Mouse (Mus musculus) liver, embryonic 16.5 days (tissue): Measurements from ENCODE around the gene Cd109. TPM values are rescaled to one million over a fixed set of nuclear protein-coding genes. Genes with fewer than 3 reads are reported as not detected.

Experiments
- ATAC-seq: fragments of 200-750 bp; cut with Nextera tagmentation; 2 replicates; pipeline ENCODE4 v1.8.0; 2017; ENCODE audit warnings: low read depth, mild to moderate bottlenecking, moderate number of reproducible peaks, moderate library complexity
- H3K27ac ChIP-seq: fragments of 300-500 bp; sonication (generic); 2 replicates; pipeline ENCODE4 v1.5.1; 2014; ENCODE audit warnings: mild to moderate bottlenecking, low read length
- H3K27me3 ChIP-seq: fragments of 300-500 bp; sonication (generic); 2 replicates; pipeline ENCODE4 v1.6.1; 2014; ENCODE audit warnings: low read depth, low read length, mixed read lengths; ENCODE audit not compliant: control insufficient read depth, insufficient read depth
- H3K36me3 ChIP-seq: fragments of 300-500 bp; sonication (generic); 2 replicates; pipeline ENCODE4 v1.6.1; 2014; ENCODE audit warnings: mild to moderate bottlenecking; ENCODE audit not compliant: control insufficient read depth, insufficient read depth
- H3K4me1 ChIP-seq: fragments of 300-500 bp; sonication (generic); 2 replicates; pipeline ENCODE4 v1.6.1; 2014; ENCODE audit warnings: low read depth, low read length, mixed read lengths; ENCODE audit not compliant: control insufficient read depth
- H3K4me2 ChIP-seq: fragments of 300-500 bp; sonication (generic); 2 replicates; pipeline ENCODE4 v1.6.1; 2014; ENCODE audit warnings: low read depth, low read length, mixed read lengths
- H3K4me3 ChIP-seq: fragments of 300-500 bp; sonication (generic); 2 replicates; pipeline ENCODE4 v1.5.1; 2014; ENCODE audit warnings: low read depth, mild to moderate bottlenecking, low read length
- H3K9ac ChIP-seq: fragments of 300-500 bp; sonication (generic); 2 replicates; pipeline ENCODE4 v1.6.1; 2014; ENCODE audit warnings: low read depth, low read length
- H3K9me3 ChIP-seq: fragments of 300-500 bp; sonication (generic); replicated peaks from 2 replicates; pipeline ENCODE4 v1.6.1; 2016; ENCODE audit warnings: low read length; ENCODE audit not compliant: control insufficient read depth
- WGBS: fragments of 180-500 bp; shearing (Covaris S2); extraction: QIAGEN DNeasy Blood & Tissue Kit; methylation state at CpG from one replicate; pipeline ENCODE4 v1.1.7; 2014; ENCODE audit not compliant: insufficient replicate concordance; 5-methylcytosine and 5-hydroxymethylcytosine counted together
- polyA plus RNA-seq: library from polyadenylated mRNA; unstranded; fragments of >200 nt; fragmentation: Nextera tagmentation; extraction: Ambion mirVana; gene quantifications from 2 replicates; pipeline ENCODE4 v1.2.1, GENCODE M21; 2015

Cd109 gene
- polyA plus RNA-seq, 1 experiment from 2014 or later = 0.15 TPM

- H3K27me3 ChIP-seq = no peaks in the 10 kb centered on the region
- WGBS = 48% methylated on average over 6 of the region's 6 CpGs
Observed at GRCm38 (mm10) chr9:78629991-78630390, 14.6 kb downstream of the Cd109 start.

GRCm38 (mm10) chr9:78631755-78632434, 16.5 kb downstream of the Cd109 start:
- Histone ChIP-seq H3K36me3 (no peaks in the 10 kb centered on the region), H3K4me2 (no peak overlapping the region), H3K27ac (no peak overlapping the region), H3K4me3 (no peak overlapping the region), H3K4me1 (no peaks in the 10 kb centered on the region), H3K9me3 (no peaks in the 10 kb centered on the region), H3K27me3 (no peaks in the 10 kb centered on the region), H3K9ac (no peak overlapping the region)
- 44% methylated on average over 6 of the region's 6 CpGs for WGBS
- ATAC-seq = no peak

More at GRCm38 (mm10) chr9:78629991-78630390, 14.6 kb downstream of the Cd109 start:
- no peaks in the 10 kb centered on the region for H3K9me3 ChIP-seq
- H3K4me2 ChIP-seq = no peak overlapping the region
- H3K4me3 ChIP-seq = no peak overlapping the region
- H3K4me1 ChIP-seq = no peaks in the 10 kb centered on the region
- no peaks in the 10 kb centered on the region for H3K36me3 ChIP-seq
- no peak overlapping the region for H3K27ac ChIP-seq
- H3K9ac ChIP-seq = no peak overlapping the region
- ATAC-seq = no peak

- Histone ChIP-seq H3K9ac (no peak overlapping the region), H3K36me3 (no peaks in the 10 kb centered on the region), H3K4me3 (no peak overlapping the region), H3K9me3 (no peaks in the 10 kb centered on the region), H3K27ac (no peak overlapping the region), H3K27me3 (no peaks in the 10 kb centered on the region), H3K4me1 (no peaks in the 10 kb centered on the region), H3K4me2 (no peak overlapping the region)
- 63% methylated on average over 3 of the region's 3 CpGs for WGBS
- no peak for ATAC-seq
Observed at GRCm38 (mm10) chr9:78633976-78634375, 18.6 kb downstream of the Cd109 start.

GRCm38 (mm10) chr9:78641386-78641785, 26.0 kb downstream of the Cd109 start:
- ATAC-seq = no peak
- Histone ChIP-seq H3K27ac (no peak overlapping the region), H3K4me2 (no peak overlapping the region), H3K4me1 (no peaks in the 10 kb centered on the region), H3K36me3 (no peaks in the 10 kb centered on the region), H3K4me3 (no peak overlapping the region), H3K9me3 (no peaks in the 10 kb centered on the region), H3K27me3 (no peaks in the 10 kb centered on the region), H3K9ac (no peak overlapping the region)
- 53% methylated on average over 4 of the region's 4 CpGs for WGBS

GRCm38 (mm10) chr9:78646008-78646777, 30.8 kb downstream of the Cd109 start:
- H3K36me3 ChIP-seq = no peaks in the 10 kb centered on the region
- no peaks in the 10 kb centered on the region for H3K4me1 ChIP-seq
- 39% methylated on average over 6 of the region's 6 CpGs for WGBS
- no peak overlapping the region for H3K27ac ChIP-seq
- no peak overlapping the region for H3K4me3 ChIP-seq
- no peaks in the 10 kb centered on the region for H3K9me3 ChIP-seq
- no peak overlapping the region for H3K9ac ChIP-seq
- no peak for ATAC-seq
- no peaks in the 10 kb centered on the region for H3K27me3 ChIP-seq
- H3K4me2 ChIP-seq = no peak overlapping the region

GRCm38 (mm10) chr9:78648641-78649040, 33.3 kb downstream of the Cd109 start:
- Histone ChIP-seq H3K9me3 (no peaks in the 10 kb centered on the region), H3K4me2 (no peak overlapping the region), H3K27ac (no peak overlapping the region), H3K4me3 (no peak overlapping the region), H3K9ac (no peak overlapping the region), H3K4me1 (no peaks in the 10 kb centered on the region), H3K27me3 (no peaks in the 10 kb centered on the region), H3K36me3 (no peaks in the 10 kb centered on the region)
- ATAC-seq = no peak
- 74% methylated on average over 8 of the region's 8 CpGs for WGBS

GRCm38 (mm10) chr9:78649398-78649797, 34.1 kb downstream of the Cd109 start:
- Histone ChIP-seq H3K27ac (no peak overlapping the region), H3K9ac (no peak overlapping the region), H3K27me3 (no peaks in the 10 kb centered on the region), H3K4me3 (no peak overlapping the region), H3K36me3 (no peaks in the 10 kb centered on the region), H3K4me1 (no peaks in the 10 kb centered on the region), H3K9me3 (no peaks in the 10 kb centered on the region), H3K4me2 (no peak overlapping the region)
- ATAC-seq = no peak

- no peaks in the 10 kb centered on the region for H3K4me1 ChIP-seq
- WGBS = 64% methylated on average over 5 of the region's 5 CpGs
- H3K27me3 ChIP-seq = no peaks in the 10 kb centered on the region
- no peak for ATAC-seq
- no peak overlapping the region for H3K9ac ChIP-seq
- no peak overlapping the region for H3K27ac ChIP-seq
- no peaks in the 10 kb centered on the region for H3K36me3 ChIP-seq
- no peak overlapping the region for H3K4me2 ChIP-seq
- H3K4me3 ChIP-seq = no peak overlapping the region
- H3K9me3 ChIP-seq = no peaks in the 10 kb centered on the region
Observed at GRCm38 (mm10) chr9:78657564-78657963, 42.2 kb downstream of the Cd109 start.

- Histone ChIP-seq H3K4me2 (no peak overlapping the region), H3K27me3 (no peaks in the 10 kb centered on the region), H3K9me3 (no peaks in the 10 kb centered on the region), H3K27ac (no peak overlapping the region), H3K36me3 (no peaks in the 10 kb centered on the region), H3K9ac (no peak overlapping the region), H3K4me3 (no peak overlapping the region), H3K4me1 (no peaks in the 10 kb centered on the region)
- no peak for ATAC-seq
- WGBS = 64% methylated on average over 13 of the region's 13 CpGs
Observed at GRCm38 (mm10) chr9:78671446-78671985, 56.2 kb downstream of the Cd109 start.
